Mouse (Mus musculus) C2C12 (cell line): ENCODE results near the gene Helz. TPM values are rescaled to one million over a fixed set of nuclear protein-coding genes. Genes with fewer than 3 reads are reported as not detected.
A peak's percentile ranks its signal among the peaks of the same experiment; 100 is the strongest.

Experiments
- H3K27me3 ChIP-seq: one replicate; pipeline ENCODE4 v1.6.1; 2011; ENCODE audit not compliant: control insufficient read depth, insufficient read depth, insufficient read length
- H3K36me3 ChIP-seq: one replicate; pipeline ENCODE4 v1.6.1; 2011; ENCODE audit not compliant: control insufficient read depth, insufficient read depth
- H3K4me3 ChIP-seq: one replicate; pipeline ENCODE4 v1.5.1; 2011; ENCODE audit warnings: mild to moderate bottlenecking, control low read depth; ENCODE audit not compliant: poor library complexity, insufficient read depth, severe bottlenecking
- H3K79me2 ChIP-seq: one replicate; pipeline ENCODE4 v1.6.1; 2011; ENCODE audit not compliant: control insufficient read depth, insufficient read depth
- H3K79me3 ChIP-seq: one replicate; pipeline ENCODE4 v1.6.1; 2011; ENCODE audit warnings: low read depth, control low read depth
- H3ac ChIP-seq: one replicate; pipeline ENCODE3; 2011; ENCODE audit warnings: low read depth; ENCODE audit not compliant: control insufficient read depth, insufficient read length
- CEBPB ChIP-seq: IDR thresholded peaks from one replicate; pipeline ENCODE4 v1.6.1; 2011; ENCODE audit warnings: low read depth, mild to moderate bottlenecking, control low read depth, moderate library complexity
- CTCF ChIP-seq: IDR thresholded peaks from one replicate; pipeline ENCODE4 v1.5.1; 2011; ENCODE audit not compliant: control insufficient read depth, insufficient read depth, insufficient read length
- FOSL1 ChIP-seq: IDR thresholded peaks from one replicate; pipeline ENCODE4 v1.8.0; 2011; ENCODE audit warnings: mild to moderate bottlenecking, low read length; ENCODE audit not compliant: poor library complexity, insufficient read depth, severe bottlenecking
- MAX ChIP-seq: IDR thresholded peaks from one replicate; pipeline ENCODE4 v1.6.1; 2011; ENCODE audit warnings: mild to moderate bottlenecking, control low read depth
- MYOD1 ChIP-seq: IDR thresholded peaks from one replicate; pipeline ENCODE4 v1.6.1; 2011; ENCODE audit warnings: low read depth; ENCODE audit not compliant: control insufficient read depth, insufficient read length
- MYOG ChIP-seq: IDR thresholded peaks from one replicate; pipeline ENCODE4 v1.6.1; 2011; ENCODE audit not compliant: control insufficient read depth, insufficient read length; ENCODE audit errors: extremely low read depth
- USF1 ChIP-seq: IDR thresholded peaks from one replicate; pipeline ENCODE4 v1.6.1; 2011; ENCODE audit warnings: low read depth, mild to moderate bottlenecking, control low read depth, moderate library complexity
- polyA plus RNA-seq: library from polyadenylated mRNA; unstranded; fragments of >200 nt; fragmentation: generic; extraction: Trizol; gene quantifications from one replicate; pipeline ENCODE4 v1.2.1, GENCODE M21; 2012; ENCODE audit warnings: missing spikeins

Gene Helz
- polyA plus RNA-seq, 1 experiment = 6.8 TPM

DNA sequence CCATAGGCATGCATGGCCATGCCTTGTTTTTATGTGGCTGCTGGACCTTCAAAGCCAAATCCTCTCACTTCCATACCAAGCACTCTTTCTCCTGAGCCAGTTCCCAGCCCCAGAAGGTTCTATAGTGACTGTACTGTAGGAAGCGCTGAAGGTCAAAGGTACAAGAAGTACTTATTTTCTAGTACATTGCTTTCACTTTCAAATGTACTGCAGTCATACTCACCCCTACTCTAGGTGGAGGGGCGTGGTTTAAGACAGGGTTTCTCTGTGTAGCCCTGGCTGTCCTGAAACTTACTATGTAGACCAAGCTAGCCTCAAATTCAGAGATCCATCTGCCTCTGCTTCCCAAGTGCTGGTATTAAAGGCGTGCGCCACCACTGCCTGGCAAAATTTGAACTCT is 8.7 kb upstream of the Helz start:
- Histone ChIP-seq H3K79me2 (no peaks in the 10 kb centered on the region), H3K36me3 (no peaks in the 10 kb centered on the region), H3K79me3 (no peaks in the 10 kb centered on the region), H3K4me3 (no peak overlapping the region), H3ac (no peak overlapping the region), H3K27me3 (no peaks in the 10 kb centered on the region)
- TF ChIP-seq MAX (no peak), MYOG (no peak), MYOD1 (no peak), CTCF (no peak), CEBPB (no peak), USF1 (no peak)

DNA sequence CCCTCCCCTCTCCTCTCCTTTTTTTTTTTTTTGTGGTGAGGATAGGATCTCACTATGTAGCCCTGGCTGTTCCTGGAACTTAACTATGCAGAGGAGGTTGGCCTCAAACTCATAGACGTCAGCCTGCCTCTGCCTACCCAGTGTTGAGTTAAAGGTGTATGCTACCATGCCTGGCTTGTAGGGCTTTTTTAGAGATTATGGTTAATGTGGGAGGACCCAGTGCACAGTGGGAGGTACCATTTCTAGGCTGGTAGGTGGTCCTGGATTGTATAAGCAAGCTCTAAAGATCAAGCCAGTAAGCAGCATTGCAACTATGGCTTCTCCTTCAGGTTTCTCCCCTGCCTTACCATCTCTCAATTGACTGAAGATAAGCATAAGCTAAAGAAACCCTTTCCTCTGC is 7.4 kb upstream of the Helz start:
- Histone ChIP-seq H3K27me3 (no peaks in the 10 kb centered on the region), H3K36me3 (no peaks in the 10 kb centered on the region), H3K79me2 (no peaks in the 10 kb centered on the region), H3K79me3 (no peaks in the 10 kb centered on the region), H3K4me3 (no peak overlapping the region), H3ac (no peak overlapping the region)
- no peak for TF ChIP-seq USF1
- no peak for TF ChIP-seq MAX
- TF ChIP-seq MYOG = no peak
- no peak for TF ChIP-seq CEBPB
- TF ChIP-seq CTCF = no peak
- TF ChIP-seq MYOD1 = no peak
- no peak for TF ChIP-seq FOSL1

DNA sequence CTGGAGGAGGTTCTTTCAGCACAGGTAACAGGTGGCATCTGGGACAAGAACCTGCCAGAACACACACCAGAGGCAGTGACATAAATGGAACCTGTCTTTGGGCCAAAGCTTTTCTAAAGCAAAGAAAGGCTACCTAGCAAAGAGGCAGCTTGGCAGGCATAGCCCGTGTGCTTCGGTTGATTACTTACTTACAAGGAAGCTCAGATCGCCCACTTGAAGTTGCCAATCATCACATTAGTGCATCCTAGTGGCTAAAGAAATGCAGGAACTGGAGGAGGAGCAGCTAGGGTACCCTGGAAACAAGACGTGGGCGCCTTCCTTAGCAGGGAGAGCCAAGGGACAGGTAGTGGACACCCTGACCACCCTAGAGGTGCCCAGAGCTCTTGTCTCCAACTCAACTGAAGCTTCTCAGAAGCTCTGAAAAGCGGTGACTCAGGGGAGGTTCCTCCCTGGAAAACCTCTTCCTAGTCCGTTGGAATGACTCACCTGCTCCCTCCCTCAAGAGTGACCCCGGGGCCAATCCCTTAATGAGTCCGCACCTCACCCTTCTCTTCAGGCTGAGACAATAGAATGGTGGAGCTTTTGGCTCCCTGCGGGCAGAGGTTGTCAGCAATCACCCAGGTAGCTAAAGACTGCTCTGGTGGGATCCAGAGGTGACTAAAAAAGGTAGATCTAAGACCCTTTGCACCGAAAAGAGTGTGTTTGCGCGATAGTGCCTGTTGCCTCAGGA is 1.8 kb upstream of the Helz start:
- H3K79me2 ChIP-seq = peaks cover 18% of the 10 kb centered on the region
- TF ChIP-seq USF1 (no peak), MAX (no peak), FOSL1 (no peak), CEBPB (no peak), MYOG (no peak), CTCF (no peak), MYOD1 (no peak)
- no peaks in the 10 kb centered on the region for H3K27me3 ChIP-seq
- peaks cover 7% of the 10 kb centered on the region for H3K36me3 ChIP-seq
- H3ac ChIP-seq = no peak overlapping the region
- H3K4me3 ChIP-seq = peak overlapping the region; percentile 89
- peaks cover 4% of the 10 kb centered on the region for H3K79me3 ChIP-seq

DNA sequence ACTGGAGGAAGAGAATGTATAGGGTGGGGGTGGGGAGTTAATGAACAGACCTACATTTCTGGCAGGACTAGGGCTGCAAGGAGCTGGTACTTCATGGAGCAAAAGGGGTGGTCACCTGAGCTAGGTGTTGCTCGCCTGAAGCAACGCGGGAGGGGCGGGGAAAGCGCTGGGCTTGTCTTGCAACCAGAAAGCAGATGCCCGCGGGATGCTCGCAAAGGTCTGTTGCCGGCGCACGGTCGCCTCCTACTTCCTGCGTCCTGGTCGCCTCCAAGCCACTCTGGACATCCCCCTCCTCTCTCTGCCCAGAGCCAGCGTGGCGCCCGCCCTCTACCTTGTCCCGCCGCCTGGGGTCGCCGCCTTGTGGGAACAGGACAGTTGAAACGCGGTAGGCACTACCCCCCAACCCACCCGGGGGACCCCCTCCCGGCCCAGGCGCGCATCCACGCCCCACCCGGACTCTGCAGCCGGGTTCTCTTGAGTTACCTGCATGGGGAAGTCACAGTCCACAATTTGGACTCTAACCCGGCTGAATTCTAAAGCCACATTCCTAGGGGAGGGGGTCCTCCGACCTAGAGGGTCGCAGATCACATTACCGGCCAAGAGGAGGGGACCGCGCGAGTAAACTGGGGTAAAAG is 946 bp upstream of the Helz start:
- Histone ChIP-seq H3K4me3 (peak overlapping the region; percentile 89), H3K27me3 (no peaks in the 10 kb centered on the region), H3ac (peak overlapping the region; percentile 73), H3K79me3 (peaks cover 4% of the 10 kb centered on the region), H3K36me3 (peaks cover 16% of the 10 kb centered on the region), H3K79me2 (peaks cover 27% of the 10 kb centered on the region)
- no peak for TF ChIP-seq FOSL1
- TF ChIP-seq CEBPB = no peak
- no peak for TF ChIP-seq USF1
- TF ChIP-seq CTCF = no peak
- no peak for TF ChIP-seq MYOG
- no peak for TF ChIP-seq MYOD1
- no peak for TF ChIP-seq MAX

DNA sequence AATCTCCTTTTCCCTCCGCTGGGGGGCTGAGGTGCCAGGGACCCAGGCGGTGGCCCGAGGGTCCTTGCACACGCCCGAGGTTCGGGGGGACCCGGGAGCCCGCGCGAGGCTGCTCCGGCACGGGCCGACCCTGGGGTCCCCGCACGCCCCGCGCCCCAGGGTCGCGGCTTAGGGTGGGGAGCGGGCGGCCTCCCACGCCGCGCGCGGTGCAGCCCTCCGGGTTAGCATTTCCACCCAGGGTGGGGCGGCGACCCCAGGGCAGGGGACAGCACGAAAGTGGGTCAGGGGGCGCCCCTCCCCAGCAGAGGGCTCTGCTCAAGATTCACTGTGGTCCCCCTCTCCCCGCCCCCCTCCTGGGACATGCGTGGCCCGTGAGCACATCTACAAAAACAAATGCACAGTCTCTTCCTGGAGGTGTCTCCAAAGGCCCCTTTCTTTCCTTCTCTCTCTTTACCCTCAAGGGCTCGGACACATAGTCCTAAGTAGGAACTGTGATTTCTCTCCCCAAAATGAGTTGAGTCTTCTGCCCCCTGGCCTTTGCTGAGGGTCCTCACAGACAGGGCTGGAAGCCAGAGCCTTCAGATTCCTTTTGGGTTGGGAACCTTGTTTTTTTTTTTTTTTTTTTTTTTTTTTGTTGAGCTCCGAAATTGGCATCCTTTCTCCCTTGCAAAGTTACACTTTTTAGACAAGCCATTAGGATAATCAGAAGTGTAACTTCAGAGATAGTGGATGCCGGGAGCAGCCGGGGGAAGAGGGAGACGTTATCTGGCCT is 660 bp downstream of the Helz start:
- Histone ChIP-seq H3K36me3 (peaks cover 18% of the 10 kb centered on the region), H3K27me3 (no peaks in the 10 kb centered on the region), H3K4me3 (peak overlapping the region; percentile 89), H3ac (peak overlapping the region; percentile 72), H3K79me2 (peaks cover 29% of the 10 kb centered on the region), H3K79me3 (peaks cover 7% of the 10 kb centered on the region)
- TF ChIP-seq CTCF = no peak
- no peak for TF ChIP-seq USF1
- no peak for TF ChIP-seq MAX
- TF ChIP-seq CEBPB = no peak
- TF ChIP-seq MYOD1 = no peak
- TF ChIP-seq MYOG = no peak
- TF ChIP-seq FOSL1 = no peak
